Mouse (Mus musculus) subcutaneous adipose tissue, adult 2 months (tissue): ENCODE results near the gene Hectd2. TPM values are rescaled to one million over a fixed set of nuclear protein-coding genes. Genes with fewer than 3 reads are reported as not detected.

Source experiments
- polyA plus RNA-seq: library from polyadenylated mRNA; depleted of rRNA; stranded (reverse); fragments of >200 nt; gene quantifications from 2 replicates; pipeline ENCODE4 v1.2.3, GENCODE M21; 2012; ENCODE audit warnings: low replicate concordance; rRNA removed

Gene Hectd2
- 0.66 and 2.5 TPM in 2 replicates for polyA plus RNA-seq

GRCm38 (mm10) chr19:36554046-36554784 lies at the start of gene Hectd2:
Gene Hectd2, plus strand, starts transcription at chr19:36554639.

Other genes starting within 250 kb of the Hectd2 start
- 6.9 and 7.5 TPM in 2 replicates for gene Pcgf5, start 206.3 kb upstream of the Hectd2 start, polyA plus RNA-seq
- 17.6 and 17.8 TPM in 2 replicates for gene Ppp1r3c, start 182.0 kb downstream of the Hectd2 start, polyA plus RNA-seq